Mouse (Mus musculus) small intestine, adult 2 months (tissue): ENCODE data around the gene Bag5. TPM values are rescaled to one million over a fixed set of nuclear protein-coding genes. Genes with fewer than 3 reads are reported as not detected.

Experiments used
- H3K27ac ChIP-seq: fragments of 200-500 bp; 2 replicates; pipeline ENCODE4 v1.5.1; 2012; ENCODE audit warnings: low read depth, low read length, control low read depth, inconsistent platforms; ENCODE audit not compliant: insufficient read depth
- H3K27me3 ChIP-seq: fragments of 200-500 bp; 2 replicates; pipeline ENCODE4 v1.6.1; 2012; ENCODE audit warnings: mild to moderate bottlenecking, moderate library complexity, low read length, inconsistent platforms; ENCODE audit not compliant: control insufficient read depth, insufficient read depth
- H3K36me3 ChIP-seq: fragments of 200-500 bp; 2 replicates; pipeline ENCODE4 v1.6.1; 2012; ENCODE audit warnings: mild to moderate bottlenecking, low read length, control low read depth, inconsistent platforms; ENCODE audit not compliant: control insufficient read depth, insufficient read depth
- H3K4me1 ChIP-seq: fragments of 200-500 bp; 2 replicates; pipeline ENCODE4 v1.6.1; 2012; ENCODE audit warnings: low read length, inconsistent platforms, mixed read lengths; ENCODE audit not compliant: control insufficient read depth, insufficient read depth, insufficient read length
- H3K4me3 ChIP-seq: fragments of 200-500 bp; 2 replicates; pipeline ENCODE4 v1.5.1; 2012; ENCODE audit warnings: low read depth, mild to moderate bottlenecking, control low read depth, inconsistent platforms, low read length, moderate library complexity
- CTCF ChIP-seq: fragments of 200-500 bp; IDR thresholded peaks from 2 replicates; pipeline ENCODE4 v1.5.1; 2012; ENCODE audit warnings: low read depth, mild to moderate bottlenecking, control low read depth, inconsistent platforms, low read length, moderate library complexity, mixed read lengths; ENCODE audit not compliant: insufficient replicate concordance, insufficient read length; ENCODE audit errors: extremely low read depth
- POLR2A ChIP-seq: fragments of 200-500 bp; IDR thresholded peaks from 2 replicates; pipeline ENCODE4 v1.6.1; 2012; ENCODE audit warnings: low read depth, mild to moderate bottlenecking, control low read depth, inconsistent platforms, low read length, moderate library complexity
- WGBS: fragments of 180-500 bp; shearing (Covaris S2); methylation state at CpG from one replicate; pipeline ENCODE4 v1.1.7; 2018; 5-methylcytosine and 5-hydroxymethylcytosine counted together
- polyA plus RNA-seq: library from polyadenylated mRNA; depleted of rRNA; stranded (reverse); fragments of >200 nt; gene quantifications from 2 replicates; pipeline ENCODE4 v1.2.3, GENCODE M21; 2012

The Bag5 gene
- polyA plus RNA-seq, 1 experiment = 5.5 TPM

- Histone ChIP-seq H3K27ac (no peak overlapping the region), H3K36me3 (no peaks in the 10 kb centered on the region), H3K4me3 (no peak overlapping the region), H3K27me3 (no peaks in the 10 kb centered on the region), H3K4me1 (peaks cover 36% of the 10 kb centered on the region)
- 87% methylated on average over 5 of the region's 5 CpGs for WGBS
- TF ChIP-seq CTCF (no peak), POLR2A (no peak)
Observed at GRCm38 (mm10) chr12:111692899-111693298, 20.2 kb downstream of the Bag5 start.

GRCm38 (mm10) chr12:111691346-111691872 is 21.6 kb downstream of the Bag5 start:
- Histone ChIP-seq H3K27me3 (no peaks in the 10 kb centered on the region), H3K27ac (peak overlapping the region; percentile 17; the same call in 1 of the 2 replicates), H3K36me3 (no peaks in the 10 kb centered on the region), H3K4me3 (no peak overlapping the region), H3K4me1 (peaks cover 50% of the 10 kb centered on the region)
- WGBS = 63% methylated on average over 5 of the region's 5 CpGs
- TF ChIP-seq POLR2A = no peak
- TF ChIP-seq CTCF = no peak

GRCm38 (mm10) chr12:111689426-111689825 is 23.6 kb downstream of the Bag5 start:
- no peak overlapping the region for H3K4me3 ChIP-seq
- H3K27ac ChIP-seq = peak overlapping the region; percentile 75
- 27% methylated on average over 11 of the region's 11 CpGs for WGBS
- no peak for TF ChIP-seq CTCF
- H3K36me3 ChIP-seq = no peaks in the 10 kb centered on the region
- no peaks in the 10 kb centered on the region for H3K27me3 ChIP-seq
- peaks cover 50% of the 10 kb centered on the region for H3K4me1 ChIP-seq

GRCm38 (mm10) chr12:111688069-111688428 is 25.0 kb downstream of the Bag5 start:
- 0 out of 2 replicates have a peak, but pooled peaks cover 1% of the 10 kb centered on the region for H3K36me3 ChIP-seq

GRCm38 (mm10) chr12:111687350-111688068 is 25.5 kb downstream of the Bag5 start:
- peaks cover 4% of the 10 kb centered on the region; the same call in 1 of the 2 replicates for H3K36me3 ChIP-seq
- no peak overlapping the region for H3K4me3 ChIP-seq
- no peak for TF ChIP-seq CTCF
- TF ChIP-seq POLR2A = no peak
- no peaks in the 10 kb centered on the region for H3K27me3 ChIP-seq
- H3K27ac ChIP-seq = peak overlapping the region; percentile 91
- WGBS = 23% methylated on average over 14 of the region's 14 CpGs
- H3K4me1 ChIP-seq = peaks cover 50% of the 10 kb centered on the region

More at GRCm38 (mm10) chr12:111688069-111688428, 25.0 kb downstream of the Bag5 start:
- Histone ChIP-seq H3K4me3 (no peak overlapping the region), H3K4me1 (peaks cover 50% of the 10 kb centered on the region), H3K27ac (peak overlapping the region; percentile 91), H3K27me3 (no peaks in the 10 kb centered on the region)
- TF ChIP-seq CTCF = no peak
- no peak for TF ChIP-seq POLR2A
- 40% methylated on average over 2 of the region's 2 CpGs for WGBS

- Histone ChIP-seq H3K4me1 (peaks cover 43% of the 10 kb centered on the region), H3K27ac (peak overlapping the region; percentile 91), H3K4me3 (no peak overlapping the region), H3K27me3 (no peaks in the 10 kb centered on the region), H3K36me3 (peaks cover 5% of the 10 kb centered on the region; the same call in 1 of the 2 replicates)
- TF ChIP-seq POLR2A (no peak), CTCF (no peak)
- WGBS = 49% methylated on average over 4 of the region's 4 CpGs
Observed at GRCm38 (mm10) chr12:111686390-111686789, 26.7 kb downstream of the Bag5 start.

- no peak for TF ChIP-seq POLR2A
- TF ChIP-seq CTCF = no peak
- peaks cover 27% of the 10 kb centered on the region for H3K4me1 ChIP-seq
- no peaks in the 10 kb centered on the region for H3K27me3 ChIP-seq
- H3K4me3 ChIP-seq = no peak overlapping the region
- 71% methylated on average over 5 of the region's 5 CpGs for WGBS
- peaks cover 11% of the 10 kb centered on the region for H3K36me3 ChIP-seq
- H3K27ac ChIP-seq = peak overlapping the region; percentile 85
Observed at GRCm38 (mm10) chr12:111682806-111683205, 30.3 kb downstream of the Bag5 start.
